Mouse (Mus musculus) kidney, embryonic 16.5 days (tissue): Measurements from ENCODE around the gene S1pr1. TPM values are rescaled to one million over a fixed set of nuclear protein-coding genes. Genes with fewer than 3 reads are reported as not detected.

Experiments
- ATAC-seq: fragments of 200-750 bp; cut with Nextera tagmentation; 2 replicates; pipeline ENCODE4 v1.8.0; 2017; ENCODE audit warnings: moderate TSS enrichment; ENCODE audit not compliant: low FRiP score, low TSS enrichment
- H3K27ac ChIP-seq: fragments of 300-500 bp; sonication (generic); 2 replicates; pipeline ENCODE4 v1.5.1; 2014; ENCODE audit warnings: low read length
- H3K27me3 ChIP-seq: fragments of 300-500 bp; sonication (generic); 2 replicates; pipeline ENCODE4 v1.6.1; 2014; ENCODE audit warnings: low read length, control low read depth, mixed read lengths; ENCODE audit not compliant: insufficient read depth
- H3K36me3 ChIP-seq: fragments of 300-500 bp; sonication (generic); 2 replicates; pipeline ENCODE4 v1.6.1; 2014; ENCODE audit warnings: low read length, control low read depth, mixed read lengths; ENCODE audit not compliant: insufficient read depth
- H3K4me1 ChIP-seq: fragments of 300-500 bp; sonication (generic); 2 replicates; pipeline ENCODE4 v1.6.1; 2014; ENCODE audit warnings: low read length, control low read depth, mixed read lengths; ENCODE audit not compliant: insufficient read depth
- H3K4me2 ChIP-seq: fragments of 300-500 bp; sonication (generic); replicated peaks from 2 replicates; pipeline ENCODE4 v1.6.1; 2014; ENCODE audit warnings: low read depth, low read length
- H3K4me3 ChIP-seq: fragments of 300-500 bp; sonication (generic); 2 replicates; pipeline ENCODE4 v1.5.1; 2014; ENCODE audit warnings: mild to moderate bottlenecking, low read length
- H3K9ac ChIP-seq: fragments of 300-500 bp; sonication (generic); replicated peaks from 2 replicates; pipeline ENCODE4 v1.6.1; 2014; ENCODE audit warnings: low read length
- H3K9me3 ChIP-seq: fragments of 300-500 bp; sonication (generic); 2 replicates; pipeline ENCODE4 v1.6.1; 2016; ENCODE audit warnings: low read length, control low read depth
- WGBS: fragments of 180-500 bp; shearing (Covaris S2); extraction: QIAGEN DNeasy Blood & Tissue Kit; methylation state at CpG from one replicate; pipeline ENCODE4 v1.1.7; 2014; 5-methylcytosine and 5-hydroxymethylcytosine counted together
- polyA plus RNA-seq: library from polyadenylated mRNA; unstranded; fragments of >200 nt; fragmentation: Nextera tagmentation; extraction: Ambion mirVana; gene quantifications from 2 replicates; pipeline ENCODE4 v1.2.1, GENCODE M21; 2015

The S1pr1 gene
- polyA plus RNA-seq, 1 experiment from 2014 or later: 26.1 TPM

DNA sequence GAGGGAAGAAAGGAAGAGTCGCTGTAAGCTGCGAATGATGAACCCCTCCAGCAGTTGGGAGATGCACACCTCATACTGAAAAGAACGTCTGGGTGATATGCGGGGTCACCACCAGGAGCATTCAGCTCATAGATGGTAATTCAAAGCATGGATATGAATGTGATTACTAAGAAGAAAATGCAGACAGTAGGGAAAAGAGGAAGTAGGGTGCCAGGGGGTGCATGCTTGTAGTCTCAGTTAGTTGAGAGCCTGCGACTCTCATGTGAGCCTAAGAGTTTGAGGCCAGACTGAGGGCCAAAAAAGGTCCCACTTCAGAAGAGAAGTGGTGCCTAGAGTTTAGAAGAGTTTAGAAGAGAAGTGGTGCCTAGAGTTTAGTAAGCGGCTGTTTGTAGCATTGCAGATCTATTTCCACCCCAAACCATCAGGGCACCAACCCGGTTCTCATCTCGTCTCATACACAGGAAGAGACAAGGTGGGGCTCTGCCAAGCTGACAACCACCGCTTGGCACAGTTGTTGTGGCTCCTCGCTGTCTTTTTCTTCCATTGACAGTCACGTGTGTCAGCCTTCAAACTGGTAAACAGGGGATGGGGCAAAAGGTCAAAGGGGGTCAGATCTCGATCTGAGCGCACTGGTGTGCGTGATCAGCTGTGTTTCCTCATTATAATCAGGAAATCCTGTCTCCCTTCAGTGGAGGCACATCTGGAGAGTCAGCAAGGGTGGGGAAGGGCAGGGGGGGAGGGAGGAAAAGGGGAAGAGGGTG is 32.4 kb downstream of the S1pr1 start:
- Histone ChIP-seq H3K27me3 (no peaks in the 10 kb centered on the region), H3K27ac (no peak overlapping the region), H3K4me1 (no peaks in the 10 kb centered on the region), H3K4me2 (no peak overlapping the region), H3K4me3 (no peak overlapping the region), H3K9ac (no peak overlapping the region), H3K36me3 (no peaks in the 10 kb centered on the region), H3K9me3 (no peaks in the 10 kb centered on the region)
- WGBS: 74% methylated on average over 14 of the region's 14 CpGs
- ATAC-seq: no peak

- Histone ChIP-seq H3K27ac (no peak overlapping the region), H3K9me3 (no peaks in the 10 kb centered on the region), H3K9ac (no peak overlapping the region), H3K4me2 (no peak overlapping the region), H3K36me3 (no peaks in the 10 kb centered on the region), H3K27me3 (no peaks in the 10 kb centered on the region), H3K4me1 (no peaks in the 10 kb centered on the region), H3K4me3 (no peak overlapping the region)
- WGBS: 72% methylated on average over 1 of the region's 1 CpGs
- no peak for ATAC-seq
These were observed 33.7 kb downstream of the S1pr1 start for GRCm38 (mm10) chr3:115681184-115681583.

DNA sequence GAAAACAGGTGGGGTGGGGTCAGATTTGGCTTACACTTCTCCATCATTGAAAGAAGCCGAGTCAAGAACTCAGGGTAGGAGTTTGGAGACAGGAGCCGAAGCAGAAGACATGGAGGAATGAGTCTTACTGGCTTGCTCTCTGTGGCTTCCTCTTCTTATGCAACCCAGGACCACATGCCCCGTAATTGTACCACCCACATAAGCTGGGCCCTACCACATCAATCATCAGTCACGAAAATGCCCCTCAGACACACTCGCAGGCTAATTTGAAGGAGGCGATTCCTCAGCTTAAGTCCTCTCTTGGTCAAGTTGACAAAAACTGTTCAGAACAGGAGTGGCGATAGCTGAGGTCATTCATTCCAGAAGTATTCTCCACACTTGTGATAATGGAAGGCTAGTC is 35.9 kb downstream of the S1pr1 start:
- 85% methylated on average over 7 of the region's 7 CpGs for WGBS

DNA sequence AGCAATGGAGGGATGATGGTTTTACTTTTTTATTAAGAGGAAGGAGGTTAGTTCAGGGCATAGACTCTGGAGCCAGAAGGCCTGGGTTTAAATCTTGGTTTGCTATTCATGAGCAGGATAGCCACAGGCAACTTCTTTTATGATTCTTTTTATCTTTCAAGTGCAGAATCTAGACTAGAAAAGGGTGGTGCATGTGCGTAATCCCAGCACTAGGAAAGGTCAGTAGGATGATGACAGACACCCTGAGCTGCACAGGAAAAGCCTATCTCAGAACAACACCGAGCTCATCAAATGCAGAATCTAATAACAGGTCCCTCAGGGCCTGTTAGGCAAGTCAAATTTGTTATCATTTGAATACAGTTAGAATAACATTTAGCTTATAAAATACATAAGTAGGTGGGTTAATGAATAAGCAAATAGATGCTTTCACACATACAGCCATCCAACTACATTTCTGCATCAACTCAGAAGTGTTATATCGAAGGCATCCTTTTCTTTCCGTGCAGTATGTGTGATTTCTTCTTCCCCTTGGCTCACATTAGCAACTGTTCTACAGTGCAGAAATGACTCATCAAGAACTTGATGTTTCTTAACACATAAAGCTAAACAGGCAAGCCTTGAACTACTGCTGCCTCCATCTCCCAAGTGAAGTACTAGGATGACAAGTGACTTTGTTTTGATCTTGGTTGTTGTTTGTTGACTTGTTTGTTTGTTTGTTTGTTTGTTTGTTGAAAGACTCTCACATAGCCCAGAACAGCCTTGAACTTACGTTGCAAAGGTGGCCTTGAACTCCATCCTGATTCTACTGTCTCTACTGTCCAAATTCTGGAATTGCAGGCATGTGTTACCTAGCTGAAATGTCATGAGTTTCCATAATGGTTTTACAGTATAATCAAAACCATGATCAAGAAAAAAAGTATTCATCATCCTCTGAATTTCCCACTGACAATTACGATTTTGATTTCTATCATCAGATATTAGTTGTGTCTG is 39.0 kb downstream of the S1pr1 start:
- Histone ChIP-seq H3K27me3 (no peaks in the 10 kb centered on the region), H3K27ac (no peak overlapping the region), H3K36me3 (no peaks in the 10 kb centered on the region), H3K9me3 (no peaks in the 10 kb centered on the region), H3K4me2 (no peak overlapping the region), H3K9ac (no peak overlapping the region), H3K4me1 (peaks cover 6% of the 10 kb centered on the region; the same call in 1 of the 2 replicates), H3K4me3 (no peak overlapping the region)
- 88% methylated on average over 6 of the region's 6 CpGs for WGBS
- ATAC-seq: no peak

More for the DNA sequence above, 35.9 kb downstream of the S1pr1 start:
- no peak overlapping the region for H3K4me2 ChIP-seq
- H3K27ac ChIP-seq: no peak overlapping the region
- no peak for ATAC-seq
- H3K9ac ChIP-seq: no peak overlapping the region
- H3K27me3 ChIP-seq: no peaks in the 10 kb centered on the region
- H3K4me3 ChIP-seq: no peak overlapping the region
- H3K36me3 ChIP-seq: no peaks in the 10 kb centered on the region
- H3K4me1 ChIP-seq: peaks cover 1% of the 10 kb centered on the region; the same call in 1 of the 2 replicates
- no peaks in the 10 kb centered on the region for H3K9me3 ChIP-seq

GRCm38 (mm10) chr3:115674665-115675064 is 40.2 kb downstream of the S1pr1 start:
- Histone ChIP-seq H3K4me1 (peaks cover 6% of the 10 kb centered on the region; the same call in 1 of the 2 replicates), H3K4me2 (no peak overlapping the region), H3K36me3 (no peaks in the 10 kb centered on the region), H3K27me3 (no peaks in the 10 kb centered on the region), H3K4me3 (no peak overlapping the region), H3K9ac (no peak overlapping the region), H3K9me3 (no peaks in the 10 kb centered on the region), H3K27ac (no peak overlapping the region)
- no peak for ATAC-seq
- 82% methylated on average over 5 of the region's 5 CpGs for WGBS

DNA sequence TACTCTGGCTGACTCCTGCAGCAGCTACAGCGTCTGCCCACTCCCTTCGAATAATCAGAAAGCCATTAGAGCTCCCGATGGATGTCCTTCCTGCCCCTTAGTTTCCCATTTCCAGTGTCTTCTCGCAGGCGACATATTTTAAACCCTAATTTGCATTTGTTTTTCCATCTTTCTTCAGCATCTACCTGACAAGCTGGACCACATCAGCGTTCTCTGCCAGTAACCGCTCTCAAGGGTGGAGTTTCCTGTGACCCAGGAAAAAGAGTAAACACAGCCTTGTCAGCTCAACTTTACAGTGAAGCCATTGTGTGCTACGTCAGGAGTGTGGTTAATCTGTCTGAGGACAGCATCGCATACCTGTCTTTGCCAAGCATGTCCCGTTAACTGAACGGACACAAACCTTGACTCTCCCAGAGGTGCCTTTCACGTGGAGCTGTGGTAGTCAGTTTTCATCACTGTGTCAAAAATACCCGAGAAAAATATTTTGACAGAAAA is 41.2 kb downstream of the S1pr1 start:
- 0 out of 2 replicates have a peak overlapping the region, but pooled peaks have one; percentile 1 for H3K4me2 ChIP-seq
- H3K9me3 ChIP-seq: no peaks in the 10 kb centered on the region
- H3K4me3 ChIP-seq: no peak overlapping the region
- no peaks in the 10 kb centered on the region for H3K27me3 ChIP-seq
- peaks cover 6% of the 10 kb centered on the region; the same call in 1 of the 2 replicates for H3K4me1 ChIP-seq
- H3K9ac ChIP-seq: no peak overlapping the region
- no peak overlapping the region for H3K27ac ChIP-seq
- H3K36me3 ChIP-seq: no peaks in the 10 kb centered on the region
- WGBS: 36% methylated on average over 13 of the region's 13 CpGs
- ATAC-seq: no peak

- no peak overlapping the region for H3K9ac ChIP-seq
- H3K27ac ChIP-seq: no peak overlapping the region
- no peaks in the 10 kb centered on the region for H3K9me3 ChIP-seq
- H3K4me3 ChIP-seq: no peak overlapping the region
- H3K4me2 ChIP-seq: 0 out of 2 replicates have a peak overlapping the region, but pooled peaks have one; percentile 1
- WGBS: 60% methylated on average over 9 of the region's 9 CpGs
- H3K27me3 ChIP-seq: no peaks in the 10 kb centered on the region
- H3K36me3 ChIP-seq: no peaks in the 10 kb centered on the region
- ATAC-seq: no peak
- peaks cover 6% of the 10 kb centered on the region; the same call in 1 of the 2 replicates for H3K4me1 ChIP-seq
These were observed 41.8 kb downstream of the S1pr1 start for GRCm38 (mm10) chr3:115672965-115673662.

GRCm38 (mm10) chr3:115669230-115669629 is 45.6 kb downstream of the S1pr1 start:
- H3K4me3 ChIP-seq: no peak overlapping the region
- peaks cover 6% of the 10 kb centered on the region; the same call in 1 of the 2 replicates for H3K4me1 ChIP-seq
- 83% methylated on average over 1 of the region's 1 CpGs for WGBS
- no peak overlapping the region for H3K27ac ChIP-seq
- H3K27me3 ChIP-seq: no peaks in the 10 kb centered on the region
- no peaks in the 10 kb centered on the region for H3K36me3 ChIP-seq
- no peak overlapping the region for H3K4me2 ChIP-seq
- H3K9ac ChIP-seq: no peak overlapping the region
- no peaks in the 10 kb centered on the region for H3K9me3 ChIP-seq
- ATAC-seq: no peak

DNA sequence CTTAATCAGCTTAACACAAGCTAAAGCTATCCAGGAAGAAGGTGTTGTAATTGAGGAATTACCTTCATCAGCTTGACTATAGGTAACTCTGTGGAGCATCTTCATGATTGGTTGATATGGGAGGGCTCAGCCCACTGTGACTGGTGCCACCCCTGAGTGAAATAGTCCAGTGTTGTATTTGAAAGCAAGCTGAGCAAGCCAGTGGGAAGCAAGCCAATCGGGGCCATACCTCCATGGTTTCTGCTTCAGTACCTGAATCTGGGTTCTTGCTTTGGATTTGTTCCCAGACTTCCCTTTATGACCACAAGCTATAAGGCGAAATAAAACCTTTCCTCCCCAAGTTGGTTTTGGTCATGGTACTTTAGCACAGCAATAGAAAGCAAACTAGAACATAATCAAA is 47.7 kb downstream of the S1pr1 start:
- Histone ChIP-seq H3K4me2 (no peak overlapping the region), H3K4me3 (no peak overlapping the region), H3K27ac (no peak overlapping the region), H3K9me3 (no peaks in the 10 kb centered on the region), H3K4me1 (no peaks in the 10 kb centered on the region), H3K9ac (no peak overlapping the region), H3K27me3 (no peaks in the 10 kb centered on the region), H3K36me3 (no peaks in the 10 kb centered on the region)
- ATAC-seq: no peak
- WGBS: 67% methylated on average over 2 of the region's 2 CpGs
